ENCODE assay signal across 17 mouse cellular contexts in the genomic region with DNA sequence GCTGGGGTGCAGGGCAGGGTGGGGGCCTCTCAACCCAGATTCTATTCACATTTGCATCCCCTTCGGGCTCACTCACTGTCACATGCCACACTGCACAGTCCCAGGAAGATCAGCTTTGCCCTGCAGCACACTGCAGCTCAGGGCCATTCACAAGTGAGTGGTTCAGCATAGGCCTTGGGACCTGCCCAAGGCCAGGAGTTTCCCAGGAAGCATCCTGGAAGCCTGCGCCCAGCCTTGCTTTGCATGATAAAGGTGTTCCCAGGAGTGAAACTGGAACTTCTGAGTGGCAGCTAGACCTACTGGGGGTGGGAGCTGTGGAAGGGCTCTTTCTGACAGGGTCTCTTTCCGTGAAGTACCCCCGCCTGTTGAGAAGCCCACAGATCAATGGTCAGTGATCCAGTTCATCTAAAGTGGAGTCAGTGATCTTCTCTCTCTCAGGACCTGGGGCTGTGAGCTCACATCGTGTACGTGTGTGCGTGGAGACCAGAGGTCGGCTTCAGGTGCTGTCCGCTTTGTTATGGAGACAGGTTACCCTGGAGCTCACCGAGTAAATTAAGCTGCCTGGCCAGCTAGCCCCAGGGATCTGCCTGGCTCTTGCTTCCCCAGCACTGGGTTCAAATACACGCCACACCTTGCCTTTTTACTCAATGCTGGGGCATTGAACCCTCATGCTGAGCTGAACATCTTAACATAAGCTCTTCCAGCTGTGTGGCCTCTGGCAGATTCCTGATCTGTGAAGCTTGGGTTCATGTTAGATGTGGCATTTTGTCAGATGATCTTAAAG. TPM values are rescaled to one million over a fixed set of nuclear protein-coding genes. Genes with fewer than 3 reads are reported as not detected.
DNase-seq lines count a peak whose midpoint lies in the region; ATAC-seq and TF ChIP-seq lines count a peak whose summit lies in the region.
"Had no signal": no experiment of that assay in that cellular context is flagged by ENCODE, and none has a peak within 500 bp of the region (broad histone marks: within the 10 kb centered on the region; RNA-seq: fewer than 3 reads in every experiment).

No protein-coding gene starts in this region.

- peak; percentile 50 to 74 for DNase-seq in adrenal gland, adult (ENCODE audit: inconsistent age in 2 of 2, low spot score in 1 of 2)
- DNase-seq in adrenal gland, postnatal 25 days = no peak
- no peak for DNase-seq in heart, adult 11 months
- DNase-seq in ZHBTc4 (ENCODE audit: low read depth, low spot score) = peak; percentile 92
- no peak for DNase-seq in limb, embryonic 14.5 days (ENCODE audit: low spot score)
- no peak for DNase-seq in thymus, postnatal 10 days (ENCODE audit: low spot score in 2 of 2)
- DNase-seq in ovary, postnatal 10 days (ENCODE audit: low spot score) = no peak
- DNase-seq: kidney, adult 8-10 months; kidney, postnatal 14 days; retina, postnatal 1 day; thymus, adult 18-20 months had no signal

- 81% methylated on average over 11 of the region's 11 CpGs for WGBS in heart, embryonic 15.5 days
- WGBS in limb, embryonic 14.5 days = 52% methylated on average over 11 of the region's 11 CpGs

- peaks cover 38% of the 10 kb centered on the region for H3K4me1 ChIP-seq in heart, embryonic 15.5 days (replicated peaks)
- peaks cover 28% of the 10 kb centered on the region for H3K4me1 ChIP-seq in limb, embryonic 14.5 days (ENCODE audit: control insufficient read depth, insufficient read depth, low read length)
- H3K4me1 ChIP-seq: liver, embryonic 15.5 days had no signal

- no peaks in the 10 kb centered on the region for H3K36me3 ChIP-seq in heart, embryonic 15.5 days
- no peaks in the 10 kb centered on the region for H3K36me3 ChIP-seq in limb, embryonic 14.5 days (ENCODE audit: control insufficient read depth, insufficient read depth, low read length)
- H3K36me3 ChIP-seq: hindbrain, embryonic 12.5 days; liver, embryonic 15.5 days; midbrain, embryonic 15.5 days; stomach, embryonic 15.5 days had no signal

- no peak for ATAC-seq in heart, embryonic 15.5 days (replicated peaks; ENCODE audit: insufficient number of reproducible peaks, insufficient read depth, low FRiP score, low read depth)
- no peak for ATAC-seq in limb, embryonic 14.5 days (ENCODE audit: low FRiP score, low read depth)

- no peak for TF ChIP-seq POLR2A in limb, embryonic 14.5 days (IDR thresholded peaks at IDR 0.05; ENCODE audit: borderline replicate concordance, extremely low read depth, insufficient read depth, insufficient read length)

- H3K27ac ChIP-seq in heart, embryonic 15.5 days = no peak overlapping the region
- H3K27ac ChIP-seq in limb, embryonic 14.5 days (replicated peaks; ENCODE audit: low read depth, low read length) = no peak overlapping the region
- H3K27ac ChIP-seq: hindbrain, embryonic 12.5 days; liver, embryonic 15.5 days; midbrain, embryonic 15.5 days; stomach, embryonic 15.5 days had no signal

- no peak overlapping the region for H3K4me3 ChIP-seq in heart, embryonic 15.5 days
- H3K4me3 ChIP-seq in limb, embryonic 14.5 days (replicated peaks; ENCODE audit: low read length) = no peak overlapping the region

- H3K9ac ChIP-seq in heart, embryonic 15.5 days = 0 out of 2 replicates have a peak overlapping the region, but pooled peaks have one; percentile 65
- no peak overlapping the region for H3K9ac ChIP-seq in limb, embryonic 14.5 days (ENCODE audit: low read depth, low read length, severe bottlenecking)
- H3K9ac ChIP-seq: liver, embryonic 15.5 days; midbrain, embryonic 15.5 days; stomach, embryonic 15.5 days had no signal

- H3K27me3 ChIP-seq in heart, embryonic 15.5 days = peaks cover 43% of the 10 kb centered on the region
- H3K27me3 ChIP-seq in limb, embryonic 14.5 days (ENCODE audit: control insufficient read depth, insufficient read depth, low read length) = no peaks in the 10 kb centered on the region

- H3K4me2 ChIP-seq in heart, embryonic 15.5 days = no peak overlapping the region
- peak overlapping the region; percentile 97 for H3K4me2 ChIP-seq in limb, embryonic 14.5 days (replicated peaks; ENCODE audit: low read depth, low read length, severe bottlenecking)

- no peaks in the 10 kb centered on the region for H3K9me3 ChIP-seq in heart, embryonic 15.5 days (replicated peaks)
- H3K9me3 ChIP-seq in limb, embryonic 14.5 days (ENCODE audit: control insufficient read depth, low read length) = no peaks in the 10 kb centered on the region
- H3K9me3 ChIP-seq: hindbrain, embryonic 12.5 days; liver, embryonic 15.5 days; megakaryocyte, embryonic 14.5 days; midbrain, embryonic 15.5 days; stomach, embryonic 15.5 days had no signal

RNA-seq across cellular contexts. Expression of a gene that starts 53.0 kb away (rescaled TPM):
- 17.8 and 22.4 TPM in 2 replicates for total RNA-seq in adrenal gland, postnatal 25 days (2021)
- 3.8 and 3.9 TPM in 2 replicates for polyA plus RNA-seq in heart, embryonic 15.5 days (2015; fragmentation: Nextera tagmentation; extraction: Ambion mirVana)
- 10.4 and 13.8 TPM in 2 replicates for polyA plus RNA-seq in limb, embryonic 14.5 days (2012; rRNA removed)
- 1.9 and 2.1 TPM in 2 replicates for polyA plus RNA-seq in limb, embryonic 14.5 days (2014; fragmentation: Nextera tagmentation; extraction: Ambion mirVana)

Comparison
In these comparisons a context has a peak if more than half of its experiments do, and no peak if none do; other contexts are left out.
1. DNase-seq: peak in adrenal gland, adult (2 of 2) and ZHBTc4 (single experiment); none in adrenal gland, postnatal 25 days (single experiment), heart, adult 11 months (single experiment), limb, embryonic 14.5 days (single experiment), thymus, postnatal 10 days (0 of 2) and ovary, postnatal 10 days (single experiment).